Mouse (Mus musculus): Measurements from ENCODE around the gene Cfap61. TPM values are rescaled to one million over a fixed set of nuclear protein-coding genes. Genes with fewer than 3 reads are reported as not detected.
A peak's percentile ranks its signal among the peaks of the same experiment; 100 is the strongest.

The Cfap61 gene
- total and polyA plus RNA-seq, 2 experiments, result not detected

GRCm38 (mm10) chr2:145955844-145956243 is 21.3 kb downstream of the Cfap61 start:
- H3K4me3 ChIP-seq (ENCODE audit: insufficient read depth, low read depth, low read length), result no peak overlapping the region
- whole genome bisulfite sequencing, result 77% methylated on average over 10 of the region's 10 CpGs
- TF ChIP-seq CTCF (IDR thresholded peaks at IDR 0.05; ENCODE audit: low read depth, low read length) (no peak), POLR2A (IDR thresholded peaks at IDR 0.05; ENCODE audit: extremely low read depth, insufficient read depth, low read length) (no peak)

GRCm38 (mm10) chr2:145956318-145956717 is 21.7 kb downstream of the Cfap61 start:
- Histone ChIP-seq H3K4me1 (ENCODE audit: control insufficient read depth, insufficient read depth, low read length) (no peaks in the 10 kb centered on the region), H3K27me3 (ENCODE audit: control insufficient read depth, insufficient read depth, low read length) (no peaks in the 10 kb centered on the region; the same call in 1 of the 2 replicates), H3K36me3 (ENCODE audit: control insufficient read depth, insufficient read depth, low read length) (no peaks in the 10 kb centered on the region), H3K9ac (ENCODE audit: low read depth, low read length) (no peak overlapping the region), H3K4me3 (ENCODE audit: insufficient read depth, low read depth, low read length) (no peak overlapping the region), H3K27ac (replicated peaks; ENCODE audit: insufficient read depth, low read depth, low read length) (no peak overlapping the region), H3K79me2 (ENCODE audit: control insufficient read depth, insufficient read depth, low read length) (no peaks in the 10 kb centered on the region)
- DNase-seq (ENCODE audit: extremely low read depth, low read depth, low spot score), result no peak
- WGBS, result 75% methylated on average over 5 of the region's 5 CpGs
- TF ChIP-seq CTCF (IDR thresholded peaks at IDR 0.05; ENCODE audit: low read depth, low read length) (no peak), POLR2A (IDR thresholded peaks at IDR 0.05; ENCODE audit: extremely low read depth, insufficient read depth, low read length) (no peak)

More at GRCm38 (mm10) chr2:145955844-145956243, 21.3 kb downstream of the Cfap61 start:
- Histone ChIP-seq H3K36me3 (ENCODE audit: control insufficient read depth, insufficient read depth, low read length) (no peaks in the 10 kb centered on the region), H3K27me3 (ENCODE audit: control insufficient read depth, insufficient read depth, low read length) (no peaks in the 10 kb centered on the region; the same call in 1 of the 2 replicates), H3K79me2 (ENCODE audit: control insufficient read depth, insufficient read depth, low read length) (no peaks in the 10 kb centered on the region), H3K9ac (ENCODE audit: low read depth, low read length) (no peak overlapping the region), H3K4me1 (ENCODE audit: control insufficient read depth, insufficient read depth, low read length) (no peaks in the 10 kb centered on the region), H3K27ac (replicated peaks; ENCODE audit: insufficient read depth, low read depth, low read length) (no peak overlapping the region)
- no peak for DNase-seq (ENCODE audit: extremely low read depth, low read depth, low spot score)

DNA sequence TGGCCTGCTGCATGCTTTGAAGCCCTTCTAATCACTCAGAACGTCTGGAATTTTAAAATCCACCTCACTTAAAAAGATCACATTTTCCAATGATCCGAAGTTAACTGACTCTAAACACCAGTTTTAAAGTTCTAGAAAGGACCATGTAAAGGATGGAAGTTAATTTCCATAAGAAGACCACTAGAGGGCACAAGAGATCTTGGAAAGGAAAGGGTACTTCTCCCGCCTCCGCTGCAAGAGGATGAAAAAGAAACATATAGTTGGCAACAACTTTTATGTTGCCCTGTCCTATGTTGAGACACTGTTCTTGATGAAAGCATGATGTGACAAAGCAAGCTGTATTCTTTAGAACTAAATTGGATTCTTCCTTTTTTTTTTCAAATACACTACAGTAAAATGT is 22.9 kb downstream of the Cfap61 start:
- peak; percentile 24 for DNase-seq (ENCODE audit: extremely low read depth, low read depth, low spot score)
- H3K4me1 ChIP-seq (ENCODE audit: control insufficient read depth, insufficient read depth, low read length), result no peaks in the 10 kb centered on the region
- WGBS, result 12% methylated on average over 4 of the region's 4 CpGs
- H3K36me3 ChIP-seq (ENCODE audit: control insufficient read depth, insufficient read depth, low read length), result no peaks in the 10 kb centered on the region
- H3K79me2 ChIP-seq (ENCODE audit: control insufficient read depth, insufficient read depth, low read length), result no peaks in the 10 kb centered on the region
- no peak overlapping the region for H3K4me3 ChIP-seq (ENCODE audit: insufficient read depth, low read depth, low read length)
- no peak overlapping the region for H3K9ac ChIP-seq (ENCODE audit: low read depth, low read length)
- H3K27me3 ChIP-seq (ENCODE audit: control insufficient read depth, insufficient read depth, low read length), result no peaks in the 10 kb centered on the region; the same call in 1 of the 2 replicates
- TF ChIP-seq CTCF (IDR thresholded peaks at IDR 0.05; ENCODE audit: low read depth, low read length), result peak; percentile 16; the same call in 1 of the 2 replicates
- no peak for TF ChIP-seq POLR2A (IDR thresholded peaks at IDR 0.05; ENCODE audit: extremely low read depth, insufficient read depth, low read length)
- no peak overlapping the region for H3K27ac ChIP-seq (replicated peaks; ENCODE audit: insufficient read depth, low read depth, low read length)

GRCm38 (mm10) chr2:145958097-145958496 is 23.5 kb downstream of the Cfap61 start:
- no peaks in the 10 kb centered on the region for H3K4me1 ChIP-seq (ENCODE audit: control insufficient read depth, insufficient read depth, low read length)
- no peak overlapping the region for H3K27ac ChIP-seq (replicated peaks; ENCODE audit: insufficient read depth, low read depth, low read length)
- H3K79me2 ChIP-seq (ENCODE audit: control insufficient read depth, insufficient read depth, low read length), result no peaks in the 10 kb centered on the region
- no peaks in the 10 kb centered on the region for H3K36me3 ChIP-seq (ENCODE audit: control insufficient read depth, insufficient read depth, low read length)
- H3K9ac ChIP-seq (ENCODE audit: low read depth, low read length), result no peak overlapping the region
- TF ChIP-seq POLR2A (IDR thresholded peaks at IDR 0.05; ENCODE audit: extremely low read depth, insufficient read depth, low read length) (no peak), CTCF (IDR thresholded peaks at IDR 0.05; ENCODE audit: low read depth, low read length) (no peak)
- no peak for DNase-seq (ENCODE audit: extremely low read depth, low read depth, low spot score)
- no peak overlapping the region for H3K4me3 ChIP-seq (ENCODE audit: insufficient read depth, low read depth, low read length)
- 80% methylated on average over 6 of the region's 6 CpGs for WGBS
- H3K27me3 ChIP-seq (ENCODE audit: control insufficient read depth, insufficient read depth, low read length), result no peaks in the 10 kb centered on the region; the same call in 1 of the 2 replicates

DNA sequence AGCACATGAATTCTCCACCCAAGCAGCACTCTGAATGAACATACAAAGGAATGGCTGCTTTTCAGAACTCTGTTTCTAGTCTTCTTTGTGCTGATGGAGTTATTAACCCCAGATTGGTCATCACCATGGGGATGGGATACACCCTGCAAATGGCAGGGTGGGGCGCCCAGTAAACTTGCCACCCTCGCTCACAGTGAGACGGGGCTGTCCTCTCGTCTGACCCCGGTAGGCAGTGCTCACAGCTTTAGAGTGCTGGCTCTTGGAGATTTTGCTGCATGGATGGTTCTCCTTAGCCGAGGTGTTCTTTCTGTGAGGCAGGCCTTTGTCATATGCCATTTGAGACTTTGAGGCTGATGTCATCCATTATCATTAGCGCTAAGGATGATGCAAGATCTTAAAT is 24.0 kb downstream of the Cfap61 start:
- Histone ChIP-seq H3K4me3 (ENCODE audit: insufficient read depth, low read depth, low read length) (no peak overlapping the region), H3K27me3 (ENCODE audit: control insufficient read depth, insufficient read depth, low read length) (no peaks in the 10 kb centered on the region; the same call in 1 of the 2 replicates), H3K79me2 (ENCODE audit: control insufficient read depth, insufficient read depth, low read length) (no peaks in the 10 kb centered on the region), H3K36me3 (ENCODE audit: control insufficient read depth, insufficient read depth, low read length) (no peaks in the 10 kb centered on the region), H3K4me1 (ENCODE audit: control insufficient read depth, insufficient read depth, low read length) (no peaks in the 10 kb centered on the region), H3K9ac (ENCODE audit: low read depth, low read length) (no peak overlapping the region), H3K27ac (replicated peaks; ENCODE audit: insufficient read depth, low read depth, low read length) (no peak overlapping the region)
- TF ChIP-seq POLR2A (IDR thresholded peaks at IDR 0.05; ENCODE audit: extremely low read depth, insufficient read depth, low read length), result no peak
- TF ChIP-seq CTCF (IDR thresholded peaks at IDR 0.05; ENCODE audit: low read depth, low read length), result no peak
- 83% methylated on average over 7 of the region's 7 CpGs for WGBS
- DNase-seq (ENCODE audit: extremely low read depth, low read depth, low spot score), result no peak

DNA sequence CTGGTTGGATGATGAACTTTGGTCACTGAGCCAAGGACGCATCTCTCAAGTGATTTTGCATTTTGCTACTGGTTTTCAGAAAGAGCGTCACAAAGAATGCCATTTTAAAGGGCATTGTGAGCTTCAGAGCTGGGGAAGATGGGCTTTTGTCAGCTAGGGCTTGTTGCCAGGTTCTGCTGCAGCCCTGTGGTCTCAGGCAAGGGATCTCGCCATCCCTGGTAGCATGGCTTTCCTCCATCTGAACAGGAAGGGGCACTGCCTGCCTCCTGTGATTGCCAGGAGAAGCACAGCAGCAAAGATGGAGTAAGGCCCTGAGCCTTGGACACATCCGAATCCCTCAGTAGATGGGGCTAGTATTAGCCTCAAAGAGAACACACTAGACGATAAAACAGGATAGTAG is 27.3 kb downstream of the Cfap61 start:
- Histone ChIP-seq H3K9ac (ENCODE audit: low read depth, low read length) (no peak overlapping the region), H3K36me3 (ENCODE audit: control insufficient read depth, insufficient read depth, low read length) (no peaks in the 10 kb centered on the region), H3K4me1 (ENCODE audit: control insufficient read depth, insufficient read depth, low read length) (no peaks in the 10 kb centered on the region), H3K27me3 (ENCODE audit: control insufficient read depth, insufficient read depth, low read length) (no peaks in the 10 kb centered on the region), H3K27ac (replicated peaks; ENCODE audit: insufficient read depth, low read depth, low read length) (no peak overlapping the region), H3K4me3 (ENCODE audit: insufficient read depth, low read depth, low read length) (no peak overlapping the region), H3K79me2 (ENCODE audit: control insufficient read depth, insufficient read depth, low read length) (no peaks in the 10 kb centered on the region)
- 84% methylated on average over 5 of the region's 5 CpGs for WGBS
- no peak for TF ChIP-seq CTCF (IDR thresholded peaks at IDR 0.05; ENCODE audit: low read depth, low read length)
- TF ChIP-seq POLR2A (IDR thresholded peaks at IDR 0.05; ENCODE audit: extremely low read depth, insufficient read depth, low read length), result no peak
- no peak for DNase-seq (ENCODE audit: extremely low read depth, low read depth, low spot score)
